Mouse (Mus musculus) embryonic fibroblast, embryonic 13.5 days (primary cell): ENCODE data around the gene Rabgef1. TPM values are rescaled to one million over a fixed set of nuclear protein-coding genes. Genes with fewer than 3 reads are reported as not detected.
A peak's percentile ranks its signal among the peaks of the same experiment; 100 is the strongest.

Experiments used
- H3K27ac ChIP-seq: 2 replicates; pipeline ENCODE4 v1.5.1; 2012; ENCODE audit warnings: low read length, control low read depth, inconsistent platforms; ENCODE audit not compliant: insufficient read depth
- H3K4me1 ChIP-seq: 2 replicates; pipeline ENCODE4 v1.6.1; 2011; ENCODE audit warnings: low read length; ENCODE audit not compliant: control insufficient read depth, insufficient read depth
- H3K4me3 ChIP-seq: 2 replicates; pipeline ENCODE4 v1.5.1; 2011; ENCODE audit warnings: mild to moderate bottlenecking, control low read depth, low read length; ENCODE audit not compliant: insufficient read depth
- CTCF ChIP-seq: IDR thresholded peaks from 2 replicates; pipeline ENCODE4 v1.5.1; 2011; ENCODE audit warnings: mild to moderate bottlenecking, control low read depth, low read length, moderate library complexity, borderline replicate concordance; ENCODE audit not compliant: insufficient read depth
- POLR2A ChIP-seq: IDR thresholded peaks from 2 replicates; pipeline ENCODE4 v1.6.1; 2011; ENCODE audit warnings: low read depth, mild to moderate bottlenecking, control low read depth, low read length, moderate library complexity
- polyA plus RNA-seq: library from polyadenylated mRNA; stranded (reverse); fragments of >200 nt; gene quantifications from 2 replicates; pipeline ENCODE4 v1.2.4, GENCODE M21; 2011; ENCODE audit warnings: low read depth; ENCODE audit not compliant: missing spikeins, insufficient read length

Gene Rabgef1
- polyA plus RNA-seq, 1 experiment, result 21.8 TPM

- H3K4me3 ChIP-seq, result no peak overlapping the region
- TF ChIP-seq CTCF (no peak), POLR2A (no peak)
- peaks cover 29% of the 10 kb centered on the region for H3K4me1 ChIP-seq
- peak overlapping the region; percentile 90 for H3K27ac ChIP-seq
Observed at GRCm38 (mm10) chr5:130185312-130185711, 13.7 kb downstream of the Rabgef1 start.

DNA sequence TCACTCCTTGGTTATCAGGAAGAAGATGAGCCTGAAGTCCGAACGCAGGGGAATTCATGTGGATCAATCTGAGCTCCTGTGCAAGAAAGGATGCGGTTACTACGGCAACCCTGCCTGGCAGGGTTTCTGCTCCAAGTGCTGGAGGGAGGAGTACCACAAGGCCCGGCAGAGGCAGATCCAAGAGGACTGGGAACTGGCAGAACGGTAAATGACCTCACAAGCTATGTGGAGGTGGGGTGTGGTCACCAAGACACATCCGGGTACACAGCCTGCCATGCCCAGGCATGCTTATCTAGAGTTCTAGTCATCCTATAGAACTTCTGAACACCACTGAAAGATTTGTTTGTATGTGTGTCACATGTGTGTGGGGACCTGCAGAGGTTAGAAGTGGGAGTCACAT lies 15.8 kb downstream of the Rabgef1 start:
- TF ChIP-seq POLR2A, result no peak
- TF ChIP-seq CTCF, result no peak

DNA sequence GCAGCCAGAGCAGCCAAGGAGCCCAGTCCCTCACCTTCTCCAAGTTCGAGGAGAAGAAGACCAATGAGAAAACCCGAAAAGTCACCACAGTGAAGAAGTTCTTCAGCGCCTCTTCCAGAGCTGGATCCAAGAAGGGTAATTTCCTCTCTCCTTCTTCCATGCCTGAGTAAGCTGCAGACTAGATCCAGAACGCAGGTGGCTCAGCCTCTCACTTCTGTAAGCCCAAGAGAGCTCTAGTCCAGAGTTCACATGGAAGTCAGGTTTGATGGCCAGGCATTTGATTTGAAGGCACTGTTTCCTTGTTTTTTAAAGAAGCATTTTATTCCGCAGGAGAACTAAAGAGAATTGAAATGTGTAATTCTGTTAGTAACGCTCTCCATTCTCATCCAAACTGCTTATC lies 19.3 kb downstream of the Rabgef1 start:
- Histone ChIP-seq H3K4me1 (peaks cover 6% of the 10 kb centered on the region; the same call in 1 of the 2 replicates), H3K27ac (no peak overlapping the region), H3K4me3 (no peak overlapping the region)
- TF ChIP-seq POLR2A (no peak), CTCF (no peak)

More for the DNA sequence above, 15.8 kb downstream of the Rabgef1 start:
- peak overlapping the region; percentile 44; the same call in 1 of the 2 replicates for H3K27ac ChIP-seq
- peaks cover 24% of the 10 kb centered on the region for H3K4me1 ChIP-seq
- H3K4me3 ChIP-seq, result no peak overlapping the region

- Histone ChIP-seq H3K4me1 (peaks cover 4% of the 10 kb centered on the region; the same call in 1 of the 2 replicates), H3K4me3 (no peak overlapping the region), H3K27ac (no peak overlapping the region)
- TF ChIP-seq POLR2A, result no peak
Observed at GRCm38 (mm10) chr5:130191865-130192264, 20.3 kb downstream of the Rabgef1 start.

DNA sequence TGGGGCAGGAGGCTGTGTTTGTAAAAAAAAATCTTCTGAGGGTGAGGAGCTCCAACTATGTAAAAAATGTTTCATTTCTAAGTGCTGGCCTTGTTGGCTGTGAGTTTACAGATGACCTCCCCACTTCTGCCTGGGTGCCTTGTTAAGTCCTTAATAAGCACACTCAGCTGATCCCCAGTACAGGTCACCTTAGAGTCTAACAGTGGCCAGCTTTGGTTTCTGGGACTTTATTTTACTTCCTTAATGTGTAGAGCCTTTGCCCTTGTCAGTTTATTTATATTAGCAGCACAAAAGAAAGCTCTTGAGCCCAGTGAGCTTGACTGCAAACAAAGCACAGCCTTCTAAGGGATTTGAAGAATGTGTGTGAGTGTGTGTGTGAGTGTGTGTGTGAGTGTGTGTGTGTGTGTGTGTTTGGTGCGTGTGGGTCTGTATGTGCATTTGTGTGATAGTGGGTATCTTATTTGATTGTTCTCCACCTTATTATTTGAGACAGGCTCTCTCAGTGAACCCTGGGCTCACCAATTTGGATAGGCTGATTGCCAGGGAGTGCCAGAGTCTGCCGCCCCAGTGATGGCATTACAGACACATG lies 20.9 kb downstream of the Rabgef1 start:
- H3K27ac ChIP-seq, result no peak overlapping the region
- peaks cover 4% of the 10 kb centered on the region; the same call in 1 of the 2 replicates for H3K4me1 ChIP-seq
- no peak for TF ChIP-seq CTCF
- TF ChIP-seq POLR2A, result no peak

DNA sequence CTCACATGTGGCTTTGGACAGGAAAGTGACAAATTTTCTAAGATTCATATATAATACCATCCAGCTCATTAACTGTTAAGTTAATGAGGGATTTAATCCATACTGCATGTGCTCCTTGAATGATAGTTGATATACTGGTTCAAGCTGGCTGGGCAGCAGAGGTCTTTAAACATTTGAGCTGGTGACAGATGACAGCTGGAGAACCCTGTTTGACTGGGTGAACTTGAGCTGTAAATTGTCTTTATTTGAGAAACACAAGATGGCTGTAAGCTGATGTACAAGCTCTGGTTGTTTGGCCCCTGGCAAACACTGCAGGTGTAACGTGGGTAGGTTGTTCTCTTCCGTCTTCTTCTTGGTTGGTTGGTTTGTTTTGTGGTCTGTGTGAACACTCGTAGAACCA lies 22.2 kb downstream of the Rabgef1 start:
- peaks cover 4% of the 10 kb centered on the region; the same call in 1 of the 2 replicates for H3K4me1 ChIP-seq
- H3K27ac ChIP-seq, result no peak overlapping the region
- H3K4me3 ChIP-seq, result no peak overlapping the region
- no peak for TF ChIP-seq CTCF
- no peak for TF ChIP-seq POLR2A

More for the DNA sequence above, 20.9 kb downstream of the Rabgef1 start:
- H3K4me3 ChIP-seq, result no peak overlapping the region

DNA sequence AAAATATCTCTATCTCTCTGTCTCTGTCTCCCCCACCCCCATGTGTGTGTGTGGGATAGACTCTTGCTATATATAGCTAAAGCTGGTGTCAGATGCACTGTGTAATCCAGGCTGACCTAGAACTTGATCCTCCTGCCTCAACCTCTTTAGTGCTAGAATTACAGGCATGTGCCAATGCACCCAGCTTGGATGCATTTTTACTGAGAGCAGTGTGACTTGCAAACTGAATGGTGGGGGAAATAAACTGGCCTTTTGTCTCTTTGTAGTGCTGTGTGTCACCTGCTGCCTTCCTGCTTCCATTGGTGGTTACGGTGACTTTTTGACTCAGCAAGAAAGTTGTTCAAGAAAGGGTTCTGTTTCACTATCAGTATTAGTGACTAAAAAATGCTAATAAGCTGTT lies 24.7 kb downstream of the Rabgef1 start:
- H3K4me1 ChIP-seq, result no peaks in the 10 kb centered on the region
- TF ChIP-seq POLR2A, result no peak
- no peak for TF ChIP-seq CTCF

DNA sequence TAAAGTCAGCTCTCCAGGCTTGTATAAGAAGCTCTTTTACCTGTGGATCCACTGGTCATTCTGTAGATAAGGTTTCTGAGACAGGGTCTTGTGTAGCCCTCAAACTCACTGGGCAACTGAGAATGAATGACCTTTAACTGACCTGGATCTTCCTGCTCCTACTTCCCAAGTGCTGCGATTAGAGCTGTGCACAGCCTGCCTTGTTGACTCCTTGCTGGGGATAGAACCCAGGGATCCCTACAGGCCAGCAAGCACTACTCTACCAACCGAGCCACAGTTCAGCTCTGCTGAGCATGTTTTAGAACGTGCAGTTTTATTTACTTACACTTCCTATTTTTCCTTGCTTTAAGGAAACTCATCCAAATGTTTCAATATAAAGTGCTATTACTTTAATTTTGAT lies 25.9 kb downstream of the Rabgef1 start:
- Histone ChIP-seq H3K4me1 (no peaks in the 10 kb centered on the region), H3K27ac (no peak overlapping the region), H3K4me3 (no peak overlapping the region)
- no peak for TF ChIP-seq POLR2A
- TF ChIP-seq CTCF, result no peak

More for the DNA sequence above, 24.7 kb downstream of the Rabgef1 start:
- H3K4me3 ChIP-seq, result no peak overlapping the region
- H3K27ac ChIP-seq, result no peak overlapping the region

DNA sequence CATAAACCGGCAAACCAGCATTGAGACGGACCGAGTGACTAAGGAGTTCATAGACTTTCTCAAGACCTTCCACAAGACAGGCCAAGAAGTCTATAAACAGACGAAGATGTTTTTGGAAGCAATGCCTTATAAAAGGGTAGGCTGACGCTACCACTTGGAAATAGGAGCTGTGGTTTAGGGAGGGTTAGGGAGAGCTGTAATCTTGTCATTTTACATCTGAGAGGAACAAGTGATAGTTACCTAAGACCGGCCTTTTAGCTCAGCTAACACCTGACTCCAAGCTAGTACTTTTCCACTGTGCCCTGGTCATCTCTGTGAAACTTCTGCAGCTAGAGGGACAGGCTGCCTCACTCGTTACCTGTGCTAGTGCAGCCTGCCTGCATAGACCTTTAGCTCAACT lies 26.4 kb downstream of the Rabgef1 start:
- H3K27ac ChIP-seq, result no peak overlapping the region
- no peak overlapping the region for H3K4me3 ChIP-seq
- H3K4me1 ChIP-seq, result no peaks in the 10 kb centered on the region
- TF ChIP-seq POLR2A (no peak), CTCF (no peak)

DNA sequence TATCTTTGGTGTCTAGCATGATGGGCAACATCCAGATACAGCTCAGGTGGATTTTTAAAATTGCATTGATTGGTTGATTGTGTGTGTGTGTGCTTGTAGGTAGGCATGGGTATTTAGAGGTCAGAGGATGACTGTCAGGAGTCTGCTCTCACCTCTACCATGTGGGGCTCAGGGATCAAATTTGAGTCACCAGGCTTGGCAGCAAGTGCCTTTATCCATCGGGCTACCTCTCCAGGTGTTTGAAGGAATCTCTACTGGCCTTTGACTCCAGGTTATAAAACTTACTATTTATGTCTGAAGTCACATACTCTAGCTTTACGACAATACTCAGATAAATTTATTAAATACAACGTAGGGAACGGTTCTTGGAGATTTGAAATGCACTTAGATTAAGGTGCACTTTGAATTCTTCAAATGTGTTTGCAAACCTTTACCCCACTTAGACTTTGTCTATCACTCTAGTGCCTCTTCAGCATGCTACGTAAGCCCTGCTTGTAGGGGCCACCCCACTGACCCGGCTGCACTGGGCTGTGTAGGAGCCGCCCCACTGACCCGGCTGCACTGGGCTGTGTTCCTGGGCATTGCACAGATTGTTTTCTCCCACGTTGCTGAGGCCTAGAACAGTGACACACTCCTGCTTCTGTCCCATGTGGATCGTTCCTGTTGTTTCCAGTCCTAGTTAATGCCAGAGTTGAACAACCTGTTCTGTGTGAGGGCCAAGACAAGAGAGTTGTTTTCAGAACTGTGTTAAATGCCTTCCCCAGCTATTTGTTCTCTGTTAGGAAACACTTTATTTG lies 28.8 kb downstream of the Rabgef1 start:
- Histone ChIP-seq H3K27ac (no peak overlapping the region), H3K4me3 (no peak overlapping the region), H3K4me1 (no peaks in the 10 kb centered on the region)
- no peak for TF ChIP-seq CTCF
- TF ChIP-seq POLR2A, result no peak
